Mouse (Mus musculus) natural killer cell, adult 2 months (primary cell): ENCODE results near the gene Clasp1.

Source experiments
- DNase-seq, 2 experiments: peaks; one replicate each; pipeline ENCODE4 v3.0.0; 2022; ENCODE audit warnings: low spot score in 2 of 2

Clasp1 gene

DNA sequence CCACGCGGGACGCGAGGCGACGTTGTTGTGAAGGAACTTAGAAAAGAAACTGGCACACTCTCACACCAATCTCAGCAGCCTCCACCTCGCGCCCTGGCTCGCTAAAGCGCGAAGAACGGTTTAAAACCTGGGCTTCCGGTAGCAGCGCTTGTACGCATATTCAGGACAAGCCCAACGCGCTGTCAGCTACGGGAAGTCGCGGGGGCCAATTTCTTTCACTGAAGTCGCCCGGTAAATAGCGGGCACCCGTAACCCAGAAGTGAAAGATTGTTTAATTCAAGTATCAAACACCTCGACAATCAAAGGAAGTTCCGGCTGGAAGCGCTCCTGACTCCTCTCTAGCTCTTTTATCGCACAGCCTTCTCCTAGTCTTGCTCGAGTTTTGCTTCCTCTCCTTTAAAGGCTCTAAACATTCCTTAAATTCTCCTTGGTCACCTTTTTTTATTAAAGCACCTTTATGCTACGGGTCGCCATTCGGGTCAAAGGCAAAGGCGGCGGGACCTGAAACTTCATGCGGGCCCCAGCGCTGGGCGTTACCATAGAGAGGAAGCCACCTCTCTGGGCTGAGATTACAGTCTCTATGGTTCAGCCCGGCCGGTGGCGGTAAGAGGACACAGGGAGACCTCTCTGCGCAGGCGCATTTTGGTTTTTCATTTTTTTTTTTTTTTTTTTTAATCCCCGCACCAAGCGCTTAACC, at the start of gene Clasp1:
Clasp1 (plus strand) TSS at position 302 of the 697 bp plus-strand sequence.
- peak; percentile 94 to 96 for DNase-seq

DNA sequence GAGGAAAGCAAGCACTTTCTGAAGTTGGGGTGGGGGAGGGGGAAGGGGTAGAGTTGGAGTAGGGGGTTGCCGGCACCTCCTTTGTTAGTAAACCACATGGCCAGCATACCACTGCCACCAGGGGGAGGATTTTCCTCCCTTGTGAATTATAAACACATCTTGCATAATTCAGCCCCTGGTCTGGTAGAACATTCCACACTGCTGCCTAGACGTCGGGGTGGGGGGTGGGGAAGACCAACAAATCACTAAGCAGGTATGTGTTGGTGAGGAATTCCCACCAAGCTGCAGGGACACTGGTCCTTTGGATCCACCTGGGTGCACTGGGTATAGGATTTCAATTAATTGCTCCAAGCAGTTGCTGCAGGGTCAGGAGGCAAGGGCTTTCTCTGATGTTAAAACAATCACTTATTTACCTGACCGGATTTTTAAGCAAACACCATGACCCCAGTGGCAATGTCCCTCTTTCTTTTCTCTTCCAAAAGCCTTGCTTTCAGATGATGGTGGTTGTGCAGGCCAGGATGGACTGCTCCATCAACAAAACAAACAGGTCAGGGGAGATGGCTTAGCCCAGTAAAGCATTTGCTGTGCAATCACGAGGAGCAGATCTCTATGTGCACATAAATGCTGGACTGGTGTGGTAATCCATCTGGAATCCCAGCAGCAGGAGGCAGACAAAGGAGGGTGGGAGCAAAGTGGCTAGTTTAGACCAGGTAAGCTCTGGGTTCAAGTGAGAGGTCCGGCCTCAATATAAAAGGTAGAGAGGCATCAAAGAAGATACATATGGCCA, 45.0 kb upstream of the Clasp1 start:
- no peak for DNase-seq

DNA sequence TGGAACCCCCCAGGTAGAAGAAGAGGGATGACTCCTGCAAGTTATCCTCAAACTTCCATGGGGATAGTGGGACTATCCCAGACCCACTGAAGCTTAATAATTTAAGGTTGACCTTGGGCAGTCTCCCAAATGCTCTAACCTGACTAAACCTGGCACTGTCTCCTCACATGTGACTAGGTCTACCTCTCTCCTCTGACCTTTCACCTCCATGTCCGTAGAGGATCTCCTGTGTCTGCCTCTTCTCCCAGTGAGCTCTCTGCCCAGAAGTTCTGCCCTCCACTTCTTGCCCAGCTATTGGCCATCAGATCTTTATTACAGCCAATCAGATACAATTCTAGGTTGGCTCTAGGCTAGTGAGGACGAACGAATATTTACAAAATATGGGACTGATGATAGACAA, 38.9 kb upstream of the Clasp1 start:
- no peak for DNase-seq

- no peak for DNase-seq
Measured at GRCm38 (mm10) chr1:118359071-118359761, 29.6 kb upstream of the Clasp1 start.

DNA sequence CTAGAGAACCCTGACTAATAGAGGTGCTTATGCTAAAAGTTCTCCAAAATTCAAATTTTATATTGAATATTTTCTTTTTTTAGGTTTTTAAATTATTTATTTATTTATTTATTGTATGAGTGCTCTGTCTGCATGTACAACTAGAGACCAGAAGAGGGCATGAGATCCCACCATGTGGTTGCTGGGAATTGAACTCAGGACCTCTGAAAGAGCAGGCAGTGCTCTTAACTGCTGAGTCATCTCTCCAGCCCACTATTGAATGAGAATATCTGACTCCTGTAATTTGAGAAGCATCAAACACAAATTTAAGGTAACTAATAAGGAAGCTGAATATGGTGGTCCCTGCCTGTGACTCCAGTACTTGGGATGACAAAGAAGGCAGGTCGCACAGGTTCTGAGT, 20.9 kb upstream of the Clasp1 start:
- DNase-seq = peak in 1 of 2 experiments; percentile 22

- no peak for DNase-seq
Measured at GRCm38 (mm10) chr1:118368721-118369461, 20.0 kb upstream of the Clasp1 start.

DNA sequence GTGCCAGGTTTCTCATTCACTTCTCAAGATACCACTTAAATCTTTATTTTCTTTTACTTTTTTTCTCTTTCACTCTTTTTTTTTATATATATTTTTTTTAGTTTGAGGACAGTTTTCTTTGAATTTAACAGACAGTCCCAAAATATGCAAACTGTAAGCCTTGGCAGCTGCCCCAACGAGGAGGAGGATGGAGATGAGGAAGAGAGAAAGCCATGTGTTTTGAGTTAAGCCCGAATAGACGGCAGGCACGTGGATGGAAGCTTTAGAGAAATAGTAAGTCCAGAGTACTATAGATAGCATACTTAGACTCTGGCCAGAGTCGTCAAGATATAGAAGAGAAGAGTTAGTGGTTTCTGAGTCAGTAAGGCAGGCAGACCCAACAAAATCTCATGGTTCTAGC, 11.1 kb upstream of the Clasp1 start:
- DNase-seq = no peak

- DNase-seq = no peak
Measured at GRCm38 (mm10) chr1:118380105-118380786, 8.6 kb upstream of the Clasp1 start.

DNA sequence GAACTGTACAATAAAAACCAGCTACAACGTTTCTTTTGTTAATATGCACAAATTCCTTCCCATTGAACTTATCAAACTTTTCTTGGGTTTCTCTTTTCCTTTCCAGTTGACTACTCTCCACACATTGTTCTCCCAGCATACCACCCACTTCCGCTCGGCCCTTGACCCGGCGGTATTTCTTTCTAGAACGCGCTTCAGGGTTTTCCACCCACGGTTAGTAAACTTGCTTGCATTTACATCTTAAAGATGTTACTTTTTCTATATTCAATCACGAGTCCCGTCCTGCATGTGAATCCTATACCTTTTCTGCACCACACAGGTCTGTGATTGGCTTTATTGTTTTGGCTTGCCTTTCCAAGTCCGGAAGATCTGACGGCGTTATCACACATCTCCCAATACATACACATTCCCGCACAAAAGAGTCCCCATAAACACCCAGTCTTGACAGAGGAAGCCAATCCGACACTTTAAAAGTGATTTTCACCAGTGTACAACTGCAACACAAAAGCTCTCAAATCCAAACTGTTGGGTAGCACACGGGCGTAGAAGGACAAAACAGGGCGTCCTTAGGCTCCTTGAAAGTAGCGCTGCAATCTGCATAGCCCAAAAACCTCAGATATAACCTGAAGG, 616 bp upstream of the Clasp1 start:
- DNase-seq = peak; percentile 71 to 75

GRCm38 (mm10) chr1:118389454-118390265, 802 bp downstream of the Clasp1 start:
- DNase-seq = peak; percentile 5 to 19

GRCm38 (mm10) chr1:118390266-118390660, 1.4 kb downstream of the Clasp1 start:
- no peak for DNase-seq

GRCm38 (mm10) chr1:118390871-118391387, 2.1 kb downstream of the Clasp1 start:
- DNase-seq = peak; percentile 19 to 48

GRCm38 (mm10) chr1:118392246-118392645, 3.4 kb downstream of the Clasp1 start:
- no peak for DNase-seq

DNA sequence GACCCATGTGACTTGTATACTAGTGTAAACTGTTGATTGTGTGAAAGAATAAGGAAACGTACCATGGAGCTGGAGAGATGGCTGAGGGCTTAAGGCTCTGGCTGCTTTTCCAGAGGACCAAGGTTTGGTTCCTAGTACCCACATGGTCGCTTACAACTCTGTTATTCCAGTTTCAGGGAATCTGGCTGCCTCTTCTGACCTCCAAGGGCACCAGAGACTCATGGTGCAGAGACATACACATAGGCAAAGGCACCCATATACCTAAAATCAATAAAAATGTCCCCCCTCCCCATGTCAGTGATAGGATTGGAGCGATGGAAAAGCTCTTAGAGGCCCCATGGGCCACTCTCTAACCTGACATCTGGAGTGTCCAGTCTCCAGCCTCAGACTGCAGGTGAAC, 5.1 kb downstream of the Clasp1 start:
- DNase-seq = no peak

DNA sequence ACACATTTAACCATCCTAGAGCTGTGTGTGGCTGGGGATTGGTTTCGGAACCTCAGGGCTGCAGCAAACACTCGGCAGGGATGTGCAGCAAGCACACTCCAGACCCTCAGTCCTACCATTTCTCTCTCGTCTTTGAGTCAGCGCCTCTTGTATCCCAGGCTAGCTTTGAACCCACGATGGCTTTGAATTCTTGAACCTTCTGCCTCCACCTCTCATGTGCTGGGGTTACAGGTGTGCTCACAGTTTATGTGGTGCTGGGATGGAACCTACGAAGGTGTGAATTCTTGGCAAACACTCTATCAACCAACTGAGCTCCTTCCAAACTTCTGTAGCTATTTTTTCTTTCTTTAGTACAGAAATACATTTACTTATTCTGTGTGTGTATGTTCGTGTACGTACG, 9.0 kb downstream of the Clasp1 start:
- no peak for DNase-seq

GRCm38 (mm10) chr1:118398567-118398966, 9.7 kb downstream of the Clasp1 start:
- DNase-seq = no peak

DNA sequence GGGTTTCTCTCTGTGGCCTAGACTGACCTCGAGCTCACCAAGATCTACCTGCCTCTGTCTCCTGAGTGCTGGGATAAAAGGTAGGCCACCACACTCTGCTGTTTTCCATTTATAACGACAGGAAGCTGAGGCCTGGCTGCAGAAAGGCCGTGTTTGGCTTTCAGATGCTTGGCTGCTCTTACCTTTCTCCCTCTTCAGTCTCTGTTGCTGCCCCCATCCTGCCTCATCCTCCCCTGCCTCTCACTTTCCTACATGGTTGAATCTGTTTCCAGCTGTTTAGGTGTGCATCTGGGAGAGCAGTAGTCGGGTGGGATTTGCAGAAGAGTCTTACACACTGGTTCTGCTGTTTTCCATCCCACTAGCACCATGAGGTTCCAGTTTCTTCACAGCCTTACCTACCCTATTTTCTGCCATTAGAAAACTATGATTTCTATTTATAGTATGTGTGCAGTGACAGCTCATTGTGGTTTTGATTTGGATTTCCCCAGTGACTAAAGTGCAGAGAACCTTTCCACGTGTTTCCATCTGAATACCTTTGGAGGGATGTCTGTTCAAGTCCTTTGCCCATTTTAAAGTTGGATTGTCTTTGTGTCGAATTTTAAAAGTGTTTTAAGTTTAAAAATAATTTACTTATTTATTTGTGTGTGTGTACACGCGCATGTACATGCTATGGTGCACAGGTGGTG, 10.9 kb downstream of the Clasp1 start:
- peak in 1 of 2 experiments; percentile 3 for DNase-seq

- DNase-seq = no peak
Measured at GRCm38 (mm10) chr1:118401991-118402390, 13.1 kb downstream of the Clasp1 start.

DNA sequence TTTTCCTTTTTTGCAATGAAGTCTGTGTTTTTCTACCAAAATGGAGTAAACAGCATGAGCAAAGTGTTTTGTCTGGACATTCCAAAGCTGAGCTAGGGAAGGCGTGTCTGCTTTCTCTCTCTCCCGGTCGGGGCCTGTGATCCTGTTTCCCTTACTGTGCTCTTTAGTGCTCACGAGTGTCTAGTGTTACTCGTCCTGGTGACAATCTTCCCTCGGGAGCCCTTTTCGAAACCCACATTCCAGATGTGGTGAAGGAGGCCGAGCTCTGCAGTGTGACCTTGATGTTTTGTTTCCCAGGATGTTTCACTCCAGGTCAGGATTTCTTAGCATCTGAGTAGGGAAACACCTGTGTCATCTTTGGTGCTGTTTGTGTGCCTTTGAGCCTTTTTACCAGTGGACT, 13.7 kb downstream of the Clasp1 start:
- DNase-seq = no peak
